Mouse (Mus musculus) yolk sac, embryonic 10.5 days (tissue): ENCODE results near the gene Manba.

ENCODE experiments used
- DNase-seq: peaks from one replicate; pipeline ENCODE4 v3.0.0-alpha.2; 2017; ENCODE audit warnings: low spot score

The Manba gene

DNA sequence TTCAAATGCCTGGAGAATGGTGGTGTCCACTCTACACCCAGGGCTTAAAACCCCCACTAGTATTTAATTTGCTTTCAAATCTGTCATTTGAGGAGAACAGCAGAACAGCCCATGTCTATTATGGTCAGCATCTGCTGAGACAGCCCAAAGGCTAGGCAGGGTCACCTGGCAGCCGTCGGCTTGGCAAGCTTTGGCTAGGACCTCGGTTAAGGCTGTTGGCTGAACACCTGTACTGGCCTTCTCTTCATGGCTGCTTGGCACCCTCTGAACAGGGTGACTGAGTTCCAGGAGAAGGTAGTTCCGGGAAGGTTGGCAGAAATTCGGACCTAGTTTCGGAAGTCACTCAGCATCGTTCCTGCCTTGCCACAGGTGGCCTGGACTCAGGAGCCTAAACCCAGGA, 96.8 kb downstream of the Manba start:
- DNase-seq: no peak

DNA sequence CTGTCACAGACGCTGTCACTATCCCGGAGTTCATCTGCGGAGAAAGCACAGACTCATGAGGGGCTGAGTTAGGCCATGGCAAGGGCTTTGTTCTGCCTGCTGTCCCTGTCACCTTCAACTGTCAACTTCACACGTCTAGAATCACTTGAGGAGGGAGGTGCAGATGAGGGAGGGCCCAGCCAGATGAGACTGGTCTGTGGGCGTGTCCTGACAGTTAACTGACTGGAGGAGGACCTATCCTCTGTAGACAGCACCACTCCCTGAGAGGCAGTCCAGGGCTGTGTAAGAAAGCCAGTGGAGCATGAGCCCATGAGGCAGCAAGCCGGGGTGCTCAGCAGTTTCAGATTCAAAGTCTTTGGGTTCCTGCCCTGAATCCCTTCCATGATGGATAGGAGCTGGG, 100.1 kb downstream of the Manba start:
- no peak for DNase-seq

DNA sequence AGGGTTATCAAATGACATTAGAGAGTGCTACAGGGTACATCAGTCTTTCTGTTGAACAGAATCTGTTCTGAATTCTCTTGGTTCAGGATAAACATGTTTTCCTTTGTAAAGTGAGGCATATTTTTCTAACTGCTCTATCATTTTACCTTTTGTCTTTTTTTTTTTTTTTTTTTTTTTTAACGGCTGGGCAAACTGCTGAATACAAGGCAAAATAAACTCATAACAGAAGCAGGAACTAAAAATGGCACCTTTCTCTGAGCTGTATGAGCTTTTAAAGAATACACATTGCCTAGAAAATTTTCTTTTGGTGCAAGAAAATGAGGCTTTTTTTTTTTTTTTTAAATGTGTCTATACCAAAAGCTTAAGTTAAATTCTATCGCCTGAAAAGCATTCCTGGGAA, 100.6 kb downstream of the Manba start:
- DNase-seq: no peak

DNA sequence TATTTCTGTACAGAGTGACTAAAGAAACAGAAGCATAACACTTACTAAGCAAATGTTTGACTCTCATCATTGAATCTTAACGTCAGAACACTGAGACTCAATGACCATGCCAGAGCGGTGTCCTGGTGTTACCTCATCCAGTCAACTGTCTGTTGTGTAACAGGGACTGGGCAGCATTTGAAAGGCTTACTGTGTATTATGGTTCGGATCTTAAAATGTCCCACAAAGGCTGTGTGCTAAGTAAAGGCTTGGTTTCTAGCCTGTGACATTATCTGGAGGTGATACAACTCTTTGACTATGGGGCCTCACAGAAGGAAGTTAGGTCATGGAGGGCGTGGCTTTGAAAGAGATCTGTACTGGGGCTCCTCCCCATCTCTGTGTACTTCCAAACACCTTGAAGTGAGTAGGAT, 101.1 kb downstream of the Manba start:
- no peak for DNase-seq

DNA sequence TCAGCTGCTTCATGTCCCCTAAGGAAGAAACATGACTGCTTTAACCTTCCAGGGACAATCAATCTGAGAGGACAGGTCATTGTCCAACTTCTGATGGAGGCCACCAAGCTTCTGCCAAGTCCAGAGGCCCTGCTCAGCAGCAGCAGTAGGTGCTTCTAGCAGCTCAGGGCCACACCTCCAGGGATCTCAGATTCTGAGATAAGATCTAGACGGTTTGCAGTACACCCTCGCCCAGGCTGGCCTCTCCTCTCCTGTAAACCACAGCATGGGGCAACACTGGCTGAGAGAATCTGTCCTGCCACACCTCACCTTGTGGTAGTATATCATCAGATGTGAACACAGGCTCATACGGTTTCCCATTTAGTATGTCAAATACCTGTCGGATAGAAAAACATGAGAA, 105.1 kb downstream of the Manba start:
- no peak for DNase-seq

DNA sequence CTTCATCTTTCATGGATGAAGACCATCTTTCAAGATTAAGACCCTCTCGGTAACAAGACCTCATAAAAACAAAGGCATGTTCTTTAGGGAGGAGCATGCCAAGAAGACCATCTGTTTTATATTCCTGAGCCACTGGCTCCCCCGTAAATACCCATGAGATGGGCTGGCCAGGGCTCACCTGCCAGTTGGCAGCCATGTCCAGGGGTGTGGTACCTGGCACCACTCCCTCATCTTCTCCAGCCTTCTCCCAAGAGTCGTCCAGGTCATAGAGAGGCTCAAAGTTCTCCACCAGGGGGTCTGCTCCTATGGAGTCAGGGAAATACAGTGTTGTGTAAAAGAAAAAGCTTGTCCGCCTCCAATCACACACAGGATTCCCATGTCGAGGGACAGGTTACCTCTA, 106.0 kb downstream of the Manba start:
- no peak for DNase-seq

DNA sequence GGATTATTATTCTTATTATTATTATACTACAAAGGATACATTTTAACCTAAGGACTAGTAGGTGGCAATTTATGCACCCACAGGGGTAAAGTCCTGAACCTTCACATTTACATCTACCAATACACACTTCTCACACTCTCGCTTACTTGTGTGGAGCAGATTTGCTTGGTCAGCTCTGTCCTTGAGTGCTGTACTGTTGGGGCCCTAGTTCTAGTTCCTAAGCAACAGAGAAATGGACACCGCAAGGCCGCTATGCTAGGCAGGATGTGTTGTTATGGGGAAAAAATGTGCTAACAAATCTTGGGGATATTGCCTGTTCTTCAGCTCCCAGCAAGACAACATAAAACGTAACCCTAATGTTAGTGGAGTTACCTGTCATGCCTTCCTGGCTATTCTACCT, 106.6 kb downstream of the Manba start:
- no peak for DNase-seq

DNA sequence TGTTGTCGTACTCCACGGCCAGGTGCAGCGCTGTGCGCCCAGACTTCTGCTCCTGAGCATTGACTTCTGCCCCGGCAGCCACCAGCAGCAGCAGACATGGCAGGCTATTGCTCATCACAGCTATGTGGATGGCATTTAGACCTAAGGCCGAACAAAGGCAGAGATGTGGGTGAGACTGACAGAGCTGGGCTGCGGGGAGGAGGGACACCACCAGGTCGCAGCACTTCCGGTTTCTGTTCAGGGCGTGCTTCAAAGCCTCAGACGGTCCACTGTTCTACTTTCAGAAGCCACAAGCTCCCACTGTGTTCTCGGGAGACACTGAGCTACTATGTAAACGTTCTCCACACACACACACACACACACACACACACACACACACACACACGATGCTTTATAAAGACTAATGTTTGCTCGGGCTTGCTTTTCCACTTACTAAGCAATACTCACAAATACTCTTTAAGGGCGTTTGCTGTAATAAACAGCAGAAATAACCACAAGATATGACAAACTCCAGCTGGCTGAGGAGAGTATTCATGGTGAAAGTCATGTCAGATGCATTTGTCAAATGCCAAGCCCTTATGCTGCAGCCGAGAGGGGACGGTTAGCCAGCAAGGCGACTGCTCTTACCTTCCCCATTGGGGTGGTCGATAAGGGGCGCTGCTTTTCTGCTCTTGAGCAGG, 109.0 kb downstream of the Manba start:
- DNase-seq: no peak

DNA sequence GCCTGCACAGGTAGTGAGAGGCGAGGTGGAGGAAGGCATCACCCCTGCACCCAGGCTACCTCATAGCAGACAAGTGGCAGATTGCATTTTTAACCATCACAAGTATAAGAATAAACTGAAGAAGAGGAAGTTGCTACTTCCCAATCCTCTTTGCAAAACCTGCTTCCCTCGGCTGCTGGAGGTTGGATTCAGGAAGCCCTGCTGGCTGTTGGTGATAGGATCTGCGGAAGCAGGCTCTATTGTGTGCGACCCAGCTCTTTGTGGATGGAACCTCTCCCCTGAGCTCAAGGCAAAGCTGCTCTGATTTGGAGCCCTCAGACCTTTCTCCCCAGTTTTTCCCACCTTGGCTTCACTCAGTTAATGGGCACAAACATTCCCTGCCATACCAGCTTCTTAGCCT, 111.6 kb downstream of the Manba start:
- no peak for DNase-seq

DNA sequence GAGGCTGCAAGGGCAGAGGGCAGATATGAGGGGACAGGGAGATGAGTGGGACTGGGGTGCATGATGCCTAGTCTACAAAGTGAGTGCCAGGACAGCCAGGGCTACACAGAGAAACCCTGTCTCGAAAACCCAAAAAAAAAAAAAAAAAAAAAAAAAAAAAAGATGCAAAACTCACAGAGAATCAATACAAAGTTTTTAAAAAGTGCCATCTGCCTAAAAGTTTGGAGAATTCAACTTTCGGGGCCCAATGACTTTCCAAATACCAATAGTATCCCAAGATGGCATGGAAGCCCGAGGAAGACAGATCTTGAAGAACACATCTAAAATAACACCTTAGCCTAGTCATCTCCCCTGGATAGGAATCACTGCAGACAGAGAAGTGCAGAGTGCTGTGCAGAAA, 112.9 kb downstream of the Manba start:
- DNase-seq: no peak

DNA sequence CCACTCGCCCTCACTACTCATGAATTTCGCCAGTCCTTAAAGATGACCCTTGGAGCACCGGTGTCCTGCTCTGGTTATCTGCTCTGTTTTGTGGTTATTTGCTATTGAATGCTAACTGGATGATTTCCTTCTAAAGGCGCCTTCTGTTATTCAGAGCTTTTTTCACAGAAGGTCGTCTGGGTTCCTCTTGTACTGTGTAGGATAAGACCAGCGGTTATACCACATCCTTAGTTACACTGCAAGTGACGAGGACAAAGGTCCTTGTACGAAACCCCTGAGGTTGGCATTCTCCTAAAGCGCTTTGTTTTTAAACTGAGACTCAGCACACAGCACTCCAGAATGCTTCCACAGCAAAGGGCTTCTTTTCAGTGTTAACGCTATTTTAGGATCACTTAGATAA, 117.3 kb downstream of the Manba start:
- DNase-seq: no peak

DNA sequence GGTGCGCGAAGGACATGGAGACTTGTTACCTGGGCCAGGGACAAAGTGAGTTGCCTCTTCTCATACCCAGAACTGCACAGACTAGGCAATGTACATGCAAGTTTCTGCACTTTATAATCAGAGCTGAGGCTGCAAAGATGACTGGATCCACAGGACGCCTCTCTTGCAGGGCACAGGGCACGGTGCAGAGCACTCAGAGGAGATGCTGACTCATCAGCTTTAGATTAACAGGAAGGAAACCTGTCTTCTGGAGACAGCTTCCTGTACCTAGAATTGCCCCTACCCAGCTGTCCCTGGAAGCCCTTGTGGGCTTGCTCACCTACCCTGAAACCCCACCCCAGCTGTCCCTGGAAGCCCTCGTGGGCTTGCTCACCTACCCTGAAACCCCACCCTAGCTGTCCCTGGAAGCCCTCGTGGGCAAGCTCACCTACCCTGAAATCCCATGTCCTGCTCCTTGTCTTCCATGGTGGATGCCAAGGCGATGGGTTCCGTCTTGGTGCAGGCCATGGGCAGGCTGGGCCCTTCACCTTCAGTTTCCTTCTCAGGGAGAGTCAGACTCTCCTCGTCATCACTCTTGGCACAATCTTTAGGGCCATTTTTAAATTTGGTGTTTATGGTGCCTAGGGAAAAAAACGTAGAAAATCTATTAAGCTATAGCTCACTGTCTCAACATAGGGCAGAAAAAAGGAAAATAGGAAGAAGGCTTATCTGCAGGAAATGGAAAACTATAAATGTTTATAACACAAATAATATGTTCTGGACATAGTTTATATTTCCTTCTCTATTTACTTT, 119.4 kb downstream of the Manba start:
- DNase-seq: no peak

DNA sequence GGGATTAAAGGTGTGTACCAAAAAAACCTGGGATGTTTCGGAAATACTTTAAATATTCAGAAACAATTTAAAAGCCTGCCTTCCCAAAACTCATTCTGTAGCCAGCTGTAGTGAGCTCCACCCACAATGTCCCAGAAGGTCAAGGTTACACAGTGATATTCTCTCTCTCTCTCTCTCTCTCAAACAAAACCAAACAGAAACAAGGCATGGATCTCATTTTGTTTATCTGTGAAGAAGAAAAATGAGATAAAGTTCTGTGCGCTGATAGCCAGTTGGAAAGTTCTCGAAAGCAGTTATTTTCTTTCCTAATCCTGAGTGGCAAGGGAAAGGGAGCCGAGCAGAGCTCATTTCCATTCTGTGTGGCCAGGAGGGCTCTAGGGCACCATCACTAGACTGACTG, 120.1 kb downstream of the Manba start:
- DNase-seq: peak; percentile 16

DNA sequence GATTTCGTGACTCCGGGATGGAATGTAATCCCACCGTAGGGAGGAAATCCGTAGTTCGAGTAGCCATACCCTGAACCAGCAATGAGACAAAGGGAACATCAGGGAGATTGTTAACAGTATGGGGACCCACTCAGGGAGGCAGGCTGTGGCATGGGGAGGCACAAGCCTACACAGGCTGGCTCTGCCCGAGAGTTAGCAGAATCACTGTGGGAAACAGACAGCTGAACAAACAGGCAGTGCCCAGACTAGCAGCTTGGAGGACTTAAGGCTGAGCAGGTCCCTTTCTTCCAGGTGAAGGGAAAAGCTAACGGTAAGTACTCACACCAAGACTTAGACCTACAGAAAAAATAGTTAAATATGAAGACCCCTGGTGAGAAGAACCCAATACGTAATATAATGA, 121.2 kb downstream of the Manba start:
- DNase-seq: no peak

DNA sequence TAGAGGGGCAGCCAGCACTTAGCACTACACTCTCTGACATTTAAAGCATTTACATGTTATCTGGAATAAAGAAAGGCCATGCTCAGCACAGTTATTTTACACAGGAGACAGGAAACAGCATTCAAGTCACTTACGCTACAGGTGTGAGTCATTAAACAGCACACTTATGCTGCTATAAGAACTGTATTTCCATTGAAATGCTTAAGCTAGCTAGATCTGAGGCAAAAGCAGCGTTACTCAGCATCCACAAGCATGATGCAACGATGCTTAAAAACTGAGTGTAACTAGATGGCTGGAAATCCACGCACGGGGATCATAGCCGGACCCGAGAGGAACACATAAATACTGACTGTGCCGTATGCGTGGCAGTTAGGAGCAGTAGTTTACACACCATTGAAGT, 121.6 kb downstream of the Manba start:
- no peak for DNase-seq

DNA sequence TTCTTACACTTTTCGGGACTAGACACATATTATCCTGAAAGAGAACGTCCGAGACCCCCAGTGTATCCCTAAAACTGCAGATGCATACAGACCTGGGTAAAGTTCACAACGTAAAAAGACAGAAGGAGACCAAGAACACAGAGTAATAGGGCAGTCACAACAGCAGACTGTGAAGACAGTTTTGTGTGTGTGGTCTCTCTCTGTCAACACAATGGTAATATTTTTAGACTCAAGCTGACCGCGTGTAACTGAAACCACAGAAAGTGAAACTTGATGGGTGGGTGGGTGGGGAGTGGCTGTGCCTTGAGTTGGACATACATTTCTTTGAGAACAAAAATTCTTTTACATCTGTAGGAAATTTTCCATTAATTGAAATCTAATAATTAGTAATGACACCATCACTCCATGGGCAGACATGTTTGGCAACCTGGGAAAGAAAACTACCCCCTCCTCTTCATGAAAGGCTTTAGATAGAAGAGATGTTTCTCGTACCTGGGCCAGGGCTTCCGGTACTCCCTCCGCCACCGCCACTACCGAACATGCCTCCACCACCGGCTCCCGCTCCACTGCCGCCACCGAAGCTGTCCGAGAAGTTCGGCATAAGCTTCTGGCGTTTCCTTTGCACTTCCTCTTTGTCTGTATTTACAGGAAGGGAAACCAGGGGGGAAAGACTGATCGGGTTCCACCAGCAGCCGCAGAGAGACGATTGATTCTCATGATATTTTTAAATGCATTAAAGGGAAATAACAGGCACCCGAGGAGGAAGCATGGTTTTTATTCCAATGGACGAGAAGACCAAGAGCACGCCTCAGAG, 122.5 kb downstream of the Manba start:
- no peak for DNase-seq

DNA sequence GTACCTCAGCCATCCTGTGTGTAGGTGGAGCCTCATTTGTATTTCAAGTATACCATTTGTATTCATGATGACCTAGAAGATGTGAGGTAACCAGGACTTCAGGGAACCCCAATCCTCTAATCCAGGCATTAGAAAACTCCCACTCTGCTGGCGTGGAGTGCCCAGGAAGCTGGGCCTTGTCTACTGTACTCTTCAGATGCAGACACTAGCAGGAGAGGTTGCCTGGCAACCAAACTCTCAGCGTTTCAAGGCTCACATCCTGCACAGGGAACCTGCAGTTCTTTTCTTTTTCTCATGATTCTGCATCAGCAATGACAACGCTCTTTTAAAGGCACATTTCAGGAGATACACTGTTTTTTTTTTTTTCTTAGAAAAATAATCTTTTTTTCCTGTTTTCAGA, 124.8 kb downstream of the Manba start:
- no peak for DNase-seq

DNA sequence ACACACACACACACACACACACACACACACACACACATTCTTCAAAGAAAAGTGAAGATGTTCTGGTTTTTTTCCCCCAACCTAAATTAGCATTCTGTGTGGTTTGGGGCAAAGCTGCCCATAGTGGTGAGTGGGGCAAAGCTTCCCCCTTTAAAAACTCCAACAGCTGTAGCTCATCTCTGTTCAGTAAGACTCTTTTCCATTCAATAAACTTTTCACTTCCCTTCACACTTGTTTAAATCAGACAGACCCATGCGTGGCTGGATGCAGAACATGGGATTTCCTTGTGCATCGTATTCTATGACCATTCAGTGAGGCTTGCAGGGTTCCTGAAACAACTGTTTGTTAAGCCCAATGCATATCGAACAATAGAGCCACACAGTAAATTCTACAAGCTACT, 129.0 kb downstream of the Manba start:
- DNase-seq: no peak

DNA sequence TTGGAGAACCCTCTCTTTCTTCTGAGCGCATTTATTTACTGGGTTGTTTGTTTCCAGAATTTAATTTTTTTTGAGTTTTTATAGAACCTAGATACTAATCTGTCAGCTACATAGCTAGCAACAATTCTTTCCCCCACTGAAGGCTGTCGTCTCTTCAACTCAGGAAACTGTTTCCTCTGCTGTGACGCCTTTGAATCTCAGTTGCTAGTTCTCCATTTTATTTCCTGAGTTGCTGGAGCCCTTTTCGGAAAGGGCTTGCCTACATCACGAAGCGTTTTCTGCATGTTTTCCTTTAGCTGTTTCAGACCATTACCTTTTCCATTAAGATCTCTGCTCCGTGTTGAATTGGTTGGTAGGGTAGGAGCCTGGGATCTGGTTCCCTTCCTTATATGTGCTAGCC, 131.3 kb downstream of the Manba start:
- no peak for DNase-seq
